Mouse (Mus musculus): ENCODE results near the gene Kcnq1. TPM values are rescaled to one million over a fixed set of nuclear protein-coding genes. Genes with fewer than 3 reads are reported as not detected.

Kcnq1 gene
- polyA plus RNA-seq, 1 experiment from 2014 or later, result 7.9 TPM

DNA sequence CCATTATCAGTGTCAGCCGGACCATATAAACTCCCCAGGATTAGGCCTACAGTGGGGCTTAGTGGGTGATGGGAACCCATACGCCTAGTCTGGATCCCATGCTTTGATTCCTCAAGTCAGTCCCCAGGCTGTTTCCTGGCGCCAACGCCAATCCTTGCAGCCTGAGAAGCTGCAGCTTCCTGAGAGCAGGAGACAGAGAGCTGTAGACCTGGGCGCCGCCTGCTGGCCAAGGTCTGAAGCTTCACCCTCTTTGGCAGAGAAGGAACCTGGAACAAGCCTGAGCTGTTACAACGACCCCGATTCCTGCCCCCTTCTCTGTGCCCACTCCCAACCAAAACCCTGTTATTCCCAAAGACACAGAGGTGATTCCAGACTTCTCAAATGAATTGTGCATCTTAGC, 363.8 kb downstream of the Kcnq1 start:
- Histone ChIP-seq H3K4me1 (replicated peaks) (0 out of 2 replicates have a peak, but pooled peaks cover 10% of the 10 kb centered on the region), H3K36me3 (no peaks in the 10 kb centered on the region), H3K27ac (no peak overlapping the region), H3K9ac (no peak overlapping the region), H3K27me3 (replicated peaks) (no peaks in the 10 kb centered on the region; the same call in 1 of the 2 replicates), H3K4me3 (replicated peaks) (no peak overlapping the region), H3K9me3 (no peaks in the 10 kb centered on the region), H3K4me2 (replicated peaks) (no peak overlapping the region)
- 10% methylated on average over 8 of the region's 8 CpGs for WGBS
- no peak; the same call in 1 of the 2 replicates for ATAC-seq

GRCm38 (mm10) chr7:143473347-143474101, 367.4 kb downstream of the Kcnq1 start, which contains the start of gene Slc22a18:
Gene Slc22a18, plus strand, starts transcription at chr7:143473736.
- peak within 1 kb of the TSS; percentile 38 for H3K4me2 ChIP-seq (replicated peaks)
- ATAC-seq, result peak; percentile 67
- no peaks in the 10 kb centered on the region for H3K27me3 ChIP-seq (replicated peaks)
- 26% methylated on average over 4 of the region's 4 CpGs for WGBS
- peak within 1 kb of the TSS; percentile 29; the same call in 1 of the 2 replicates for H3K27ac ChIP-seq
- peak within 1 kb of the TSS; percentile 17 for H3K4me3 ChIP-seq (replicated peaks)
- no peaks in the 10 kb centered on the region for H3K9me3 ChIP-seq
- no peaks in the 10 kb centered on the region for H3K36me3 ChIP-seq
- no peak within 1 kb of the TSS for H3K9ac ChIP-seq
- H3K4me1 ChIP-seq (replicated peaks), result peaks cover 12% of the 10 kb centered on the region; the same call in 1 of the 2 replicates

GRCm38 (mm10) chr7:143474811-143475210, 368.6 kb downstream of the Kcnq1 start:
- H3K9me3 ChIP-seq, result no peaks in the 10 kb centered on the region
- H3K4me2 ChIP-seq (replicated peaks), result peak overlapping the region; percentile 38
- no peak overlapping the region for H3K27ac ChIP-seq
- peak; percentile 57 for ATAC-seq
- H3K9ac ChIP-seq, result no peak overlapping the region
- 37% methylated on average over 10 of the region's 10 CpGs for whole genome bisulfite sequencing
- H3K27me3 ChIP-seq (replicated peaks), result no peaks in the 10 kb centered on the region
- no peaks in the 10 kb centered on the region for H3K36me3 ChIP-seq
- H3K4me1 ChIP-seq (replicated peaks), result peaks cover 11% of the 10 kb centered on the region; the same call in 1 of the 2 replicates
- H3K4me3 ChIP-seq (replicated peaks), result no peak overlapping the region

DNA sequence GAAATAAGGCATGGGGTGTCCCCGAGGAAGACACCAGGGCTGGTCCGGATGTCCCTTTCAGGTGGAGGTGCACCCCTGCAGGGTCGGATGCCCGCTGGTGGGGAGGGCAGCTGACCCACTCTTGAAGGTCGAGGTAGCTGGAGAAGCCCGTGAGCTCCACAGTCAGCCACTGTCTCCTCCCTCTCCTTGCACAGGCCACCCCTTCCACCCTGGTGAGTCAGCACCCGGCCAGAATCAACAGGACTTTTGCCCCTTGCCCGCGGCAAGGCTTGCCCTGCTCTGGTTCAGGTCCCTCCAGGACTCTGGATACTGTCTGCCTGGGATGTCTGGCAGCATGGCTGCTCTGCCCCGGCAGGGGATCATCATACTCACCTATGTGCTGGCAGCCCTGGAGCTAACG, 369.7 kb downstream of the Kcnq1 start:
- no peak overlapping the region for H3K4me3 ChIP-seq (replicated peaks)
- H3K4me2 ChIP-seq (replicated peaks), result no peak overlapping the region
- H3K9ac ChIP-seq, result no peak overlapping the region
- peaks cover 8% of the 10 kb centered on the region; the same call in 1 of the 2 replicates for H3K4me1 ChIP-seq (replicated peaks)
- H3K27me3 ChIP-seq (replicated peaks), result no peaks in the 10 kb centered on the region
- H3K9me3 ChIP-seq, result no peaks in the 10 kb centered on the region
- H3K36me3 ChIP-seq, result no peaks in the 10 kb centered on the region
- no peak overlapping the region for H3K27ac ChIP-seq
- 55% methylated on average over 11 of the region's 11 CpGs for WGBS
- ATAC-seq, result peak; percentile 67

Other genes starting within 250 kb of the Kcnq1 start
- 7.7 and 11.3 TPM in 2 replicates for gene Th, start 175.2 kb upstream of the Kcnq1 start, polyA plus RNA-seq (2015; fragmentation: Nextera tagmentation; extraction: Ambion mirVana)
- 12.2 and 12.6 TPM in 2 replicates for gene Ascl2, start 137.1 kb upstream of the Kcnq1 start, polyA plus RNA-seq (2015; fragmentation: Nextera tagmentation; extraction: Ambion mirVana)
- 2.2 and 2.8 TPM in 2 replicates for gene Tspan32, start 101.3 kb upstream of the Kcnq1 start, polyA plus RNA-seq (2015; fragmentation: Nextera tagmentation; extraction: Ambion mirVana)
- 411 and 413 TPM in 2 replicates for gene Cd81, start 53.6 kb upstream of the Kcnq1 start, polyA plus RNA-seq (2015; fragmentation: Nextera tagmentation; extraction: Ambion mirVana)
- 76.0 and 76.2 TPM in 2 replicates for gene Tssc4, start 37.1 kb upstream of the Kcnq1 start, polyA plus RNA-seq (2015; fragmentation: Nextera tagmentation; extraction: Ambion mirVana)
- 8.2 and 9.8 TPM in 2 replicates for gene Trpm5, start 11.7 kb upstream of the Kcnq1 start, polyA plus RNA-seq (2015; fragmentation: Nextera tagmentation; extraction: Ambion mirVana)